Mouse (Mus musculus) bone marrow, adult 2 months (tissue): ENCODE results near the gene Lrfn3. TPM values are rescaled to one million over a fixed set of nuclear protein-coding genes. Genes with fewer than 3 reads are reported as not detected.

ENCODE experiments used
- H3K27ac ChIP-seq: fragments of 200-500 bp; 2 replicates; pipeline ENCODE4 v1.5.1; 2012; ENCODE audit warnings: low read depth, mild to moderate bottlenecking, control low read depth, inconsistent platforms, low read length; ENCODE audit not compliant: control insufficient read depth, poor library complexity, insufficient read depth
- H3K4me1 ChIP-seq: fragments of 200-500 bp; 2 replicates; pipeline ENCODE4 v1.6.1; 2011; ENCODE audit warnings: low read length; ENCODE audit not compliant: control insufficient read depth, insufficient read depth
- H3K4me3 ChIP-seq: fragments of 200-500 bp; replicated peaks from 2 replicates; pipeline ENCODE3; 2011; ENCODE audit warnings: mild to moderate bottlenecking, low read depth, low read length, control low read depth; ENCODE audit not compliant: control insufficient read depth
- CTCF ChIP-seq: fragments of 200-500 bp; IDR thresholded peaks from 2 replicates; pipeline ENCODE4 v1.5.1; 2011; ENCODE audit warnings: low read length, control low read depth; ENCODE audit not compliant: control insufficient read depth, insufficient read depth
- POLR2A ChIP-seq: fragments of 200-500 bp; IDR thresholded peaks from 2 replicates; pipeline ENCODE4 v1.6.1; 2011; ENCODE audit warnings: low read depth, mild to moderate bottlenecking, control low read depth, low read length, borderline replicate concordance; ENCODE audit not compliant: control insufficient read depth
- WGBS: fragments of 180-500 bp; shearing (Covaris S2); methylation state at CpG from one replicate; pipeline ENCODE4 v1.1.7; 2018; 5-methylcytosine and 5-hydroxymethylcytosine counted together
- polyA plus RNA-seq: library from polyadenylated mRNA; stranded (reverse); fragments of >200 nt; gene quantifications from 2 replicates; pipeline ENCODE4 v1.2.4, GENCODE M21; 2011; ENCODE audit warnings: low replicate concordance; ENCODE audit not compliant: missing spikeins, insufficient read depth, insufficient read length

Lrfn3 gene
- 0.45 and 0.70 TPM in 2 replicates for polyA plus RNA-seq

DNA sequence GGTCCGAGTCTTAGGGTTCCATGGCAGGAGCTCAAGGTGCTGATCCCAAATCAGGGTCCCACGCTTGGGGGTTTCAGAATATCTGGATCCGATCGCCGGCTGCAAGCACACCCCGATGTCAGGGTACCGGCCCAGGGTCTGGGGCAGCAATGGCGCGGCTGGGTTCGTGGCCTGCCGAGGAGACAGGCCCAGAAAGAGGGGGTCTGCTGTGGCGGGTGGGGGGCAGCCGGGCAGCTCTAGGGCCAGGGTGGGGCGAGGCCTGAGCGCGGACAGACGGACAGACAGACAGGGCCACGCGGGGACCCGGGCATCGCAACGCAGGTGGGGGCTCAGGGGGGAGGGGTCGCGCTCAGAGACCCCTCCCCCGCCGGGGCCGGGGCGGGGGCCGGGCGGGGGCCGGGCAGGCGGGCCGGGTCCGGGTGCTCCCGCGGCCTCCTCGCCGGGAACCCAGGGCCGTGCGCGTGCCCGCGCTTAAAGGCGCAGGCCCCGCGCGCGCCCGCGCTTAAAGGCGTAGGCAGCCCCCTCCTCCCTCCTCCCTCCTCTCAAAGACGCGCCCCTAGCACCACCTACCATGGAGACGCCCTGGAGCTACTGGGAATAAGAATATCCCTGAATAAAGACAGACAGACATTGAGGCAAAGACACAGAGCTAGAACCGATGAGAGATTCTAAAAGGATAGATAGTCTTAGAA lies at the start of gene Lrfn3:
Lrfn3 (minus strand) TSS at position 121 of the 692 bp plus-strand sequence.
- 4% methylated on average over 51 of the region's 55 CpGs for WGBS
- Histone ChIP-seq H3K4me1 (no peaks in the 10 kb centered on the region), H3K4me3 (no peak within 1 kb of the TSS), H3K27ac (no peak within 1 kb of the TSS; the same call in 1 of the 2 replicates)
- TF ChIP-seq CTCF (no peak), POLR2A (no peak)

DNA sequence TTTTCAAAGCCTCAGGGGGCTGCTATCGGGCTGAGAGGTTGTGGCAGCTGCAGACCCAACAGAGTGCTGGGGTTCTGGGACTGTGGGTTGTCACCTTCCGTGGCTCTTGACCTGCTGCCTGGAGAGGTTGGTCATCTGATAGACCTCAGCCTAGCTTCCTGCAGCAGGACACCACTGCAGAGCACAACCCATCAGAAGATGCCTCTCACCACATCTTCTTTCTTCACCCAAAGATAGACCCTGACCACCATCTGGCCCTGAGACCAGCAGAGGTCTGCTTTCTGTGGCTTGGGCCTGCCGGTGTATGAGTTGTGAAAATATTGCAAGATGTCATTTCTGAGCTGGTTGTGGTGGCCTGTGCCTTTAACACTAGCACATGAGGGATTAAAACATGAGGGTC lies 48.5 kb upstream of the Lrfn3 start:
- peaks cover 5% of the 10 kb centered on the region; the same call in 1 of the 2 replicates for H3K4me1 ChIP-seq
- H3K4me3 ChIP-seq, result no peak overlapping the region
- peak overlapping the region; percentile 77 for H3K27ac ChIP-seq
- WGBS, result 25% methylated on average over 3 of the region's 3 CpGs
- TF ChIP-seq CTCF (no peak), POLR2A (no peak)

DNA sequence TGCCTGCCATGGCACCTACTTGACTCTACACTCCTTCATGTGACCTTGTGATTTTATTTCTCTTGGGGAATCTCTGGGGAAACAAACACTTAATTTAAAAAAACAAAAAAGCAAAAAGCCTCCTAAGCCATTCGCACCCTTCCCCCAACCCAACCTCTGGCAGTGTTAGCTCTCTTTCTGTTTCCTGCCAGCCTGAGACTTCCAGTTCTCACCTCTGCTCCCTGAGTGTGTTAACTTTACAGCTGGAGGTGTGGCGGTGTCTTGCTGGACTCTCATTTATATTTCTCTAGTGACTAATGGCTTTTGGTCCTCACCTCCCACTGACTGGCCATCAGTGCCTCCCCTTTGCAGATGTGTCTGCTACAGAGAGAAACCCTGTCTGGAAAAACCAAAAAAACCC lies 47.2 kb upstream of the Lrfn3 start:
- Histone ChIP-seq H3K4me3 (no peak overlapping the region), H3K27ac (no peak overlapping the region), H3K4me1 (peaks cover 5% of the 10 kb centered on the region; the same call in 1 of the 2 replicates)
- TF ChIP-seq POLR2A (no peak), CTCF (no peak)
- 54% methylated on average over 2 of the region's 2 CpGs for WGBS

DNA sequence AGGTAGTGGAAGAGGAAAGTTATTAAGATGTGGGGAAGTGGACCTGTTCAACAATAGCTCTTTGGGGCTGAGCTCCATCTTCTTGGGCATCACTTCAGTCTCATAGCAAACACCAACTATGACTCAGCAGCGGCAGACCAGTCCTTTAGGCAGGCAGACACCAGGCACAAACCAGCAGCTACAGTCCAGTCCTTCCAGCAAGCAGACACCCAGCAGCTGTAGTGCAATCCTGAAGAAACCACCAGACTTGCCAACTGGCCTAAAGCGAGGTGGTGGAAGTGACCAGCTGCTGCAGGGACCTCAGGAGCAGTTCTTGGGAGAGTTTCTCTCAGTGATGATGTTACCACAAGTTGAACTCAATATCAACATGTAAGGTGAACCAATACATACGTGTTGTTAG lies 46.1 kb upstream of the Lrfn3 start:
- peaks cover 5% of the 10 kb centered on the region; the same call in 1 of the 2 replicates for H3K4me1 ChIP-seq
- H3K4me3 ChIP-seq, result no peak overlapping the region
- no peak overlapping the region for H3K27ac ChIP-seq
- 65% methylated on average over 3 of the region's 3 CpGs for WGBS
- TF ChIP-seq POLR2A, result no peak
- TF ChIP-seq CTCF, result no peak

DNA sequence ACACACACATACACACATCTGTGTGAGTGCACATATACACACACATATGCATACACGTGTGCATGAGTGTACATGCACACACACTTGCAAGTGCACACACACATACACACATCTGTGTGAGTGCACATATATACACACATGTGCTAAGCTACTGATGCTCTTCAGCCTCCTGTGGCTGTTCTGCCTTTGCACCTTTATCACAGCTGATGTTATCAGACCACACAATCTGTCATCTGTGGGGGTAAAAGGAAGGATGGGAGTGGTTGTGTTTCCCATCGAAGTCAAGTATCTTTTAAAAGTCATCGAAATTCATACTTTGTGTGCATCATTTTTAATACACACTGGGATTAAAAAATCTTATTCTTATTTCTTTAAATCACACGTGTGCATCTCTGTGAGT lies 39.8 kb upstream of the Lrfn3 start:
- TF ChIP-seq POLR2A (no peak), CTCF (no peak)
- Histone ChIP-seq H3K4me3 (no peak overlapping the region), H3K27ac (no peak overlapping the region), H3K4me1 (no peaks in the 10 kb centered on the region; the same call in none of the 2 replicates)
- 41% methylated on average over 4 of the region's 4 CpGs for WGBS

DNA sequence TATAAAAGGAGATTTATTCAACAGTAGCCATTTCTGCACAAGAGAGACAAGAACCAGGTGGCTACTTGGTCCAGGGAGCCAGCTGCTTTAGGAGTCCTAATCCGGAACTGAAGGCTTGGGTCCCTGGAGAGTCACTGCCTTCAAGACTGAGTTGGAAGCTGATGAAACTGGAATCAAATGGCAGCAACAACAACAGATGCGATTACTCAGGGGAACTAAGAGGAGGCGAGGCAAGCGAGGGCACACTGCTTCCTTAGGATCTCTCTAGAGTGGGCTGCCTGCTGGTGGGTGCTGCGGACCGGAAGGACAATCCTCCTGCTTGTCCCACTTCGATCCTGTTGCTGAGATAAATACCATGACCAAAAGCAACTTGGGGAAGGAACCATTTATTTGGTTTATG lies 37.1 kb upstream of the Lrfn3 start:
- Histone ChIP-seq H3K4me3 (no peak overlapping the region), H3K4me1 (no peaks in the 10 kb centered on the region; the same call in none of the 2 replicates), H3K27ac (no peak overlapping the region)
- WGBS, result 77% methylated on average over 7 of the region's 7 CpGs
- TF ChIP-seq CTCF (no peak), POLR2A (no peak)

DNA sequence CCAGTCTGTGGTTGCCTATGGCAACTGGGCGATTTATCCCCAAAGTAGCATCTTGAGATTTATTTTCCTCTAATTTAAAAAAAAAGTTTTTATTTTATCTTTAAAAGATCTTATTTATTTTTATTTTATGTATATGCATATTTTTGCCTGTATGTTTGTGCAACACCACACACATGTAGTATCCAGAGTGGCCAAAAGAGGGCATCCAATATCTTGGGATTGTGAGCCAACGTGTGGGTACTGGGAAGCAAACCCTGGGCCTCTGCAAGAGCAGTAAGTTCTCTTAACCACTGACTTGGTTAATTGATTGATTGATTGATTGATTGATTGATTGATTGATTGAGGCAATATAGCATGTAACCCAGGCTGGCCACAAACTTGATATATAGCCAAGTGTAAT lies 32.3 kb upstream of the Lrfn3 start:
- Histone ChIP-seq H3K4me3 (no peak overlapping the region), H3K4me1 (peaks cover 6% of the 10 kb centered on the region), H3K27ac (peak overlapping the region; percentile 86)
- WGBS, result 27% methylated on average over 2 of the region's 2 CpGs
- peak; percentile 33; the same call in 1 of the 2 replicates for TF ChIP-seq CTCF
- no peak for TF ChIP-seq POLR2A

DNA sequence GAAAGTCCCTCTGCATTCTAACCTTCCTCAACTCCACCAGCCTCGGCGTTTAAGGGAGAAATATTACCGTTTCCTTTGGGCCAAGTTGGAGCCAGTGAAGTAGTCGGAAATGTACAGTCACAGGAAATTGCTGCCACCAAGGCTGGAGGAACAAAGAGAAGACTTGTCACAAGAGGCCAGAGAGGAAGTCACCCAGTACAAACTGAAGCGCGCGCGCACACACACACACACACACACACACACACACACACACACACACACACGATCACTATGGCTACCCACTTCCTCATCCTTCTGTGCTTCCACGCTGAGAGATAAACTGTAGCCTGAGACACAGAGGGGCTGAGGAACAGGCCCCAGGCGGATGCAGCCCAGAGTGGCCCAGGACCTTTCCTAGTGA lies 31.8 kb upstream of the Lrfn3 start:
- Histone ChIP-seq H3K4me3 (no peak overlapping the region), H3K4me1 (peaks cover 6% of the 10 kb centered on the region), H3K27ac (peak overlapping the region; percentile 86)
- 0% methylated on average over 11 of the region's 11 CpGs for WGBS
- TF ChIP-seq POLR2A (no peak; the same call in 1 of the 2 replicates), CTCF (no peak)

DNA sequence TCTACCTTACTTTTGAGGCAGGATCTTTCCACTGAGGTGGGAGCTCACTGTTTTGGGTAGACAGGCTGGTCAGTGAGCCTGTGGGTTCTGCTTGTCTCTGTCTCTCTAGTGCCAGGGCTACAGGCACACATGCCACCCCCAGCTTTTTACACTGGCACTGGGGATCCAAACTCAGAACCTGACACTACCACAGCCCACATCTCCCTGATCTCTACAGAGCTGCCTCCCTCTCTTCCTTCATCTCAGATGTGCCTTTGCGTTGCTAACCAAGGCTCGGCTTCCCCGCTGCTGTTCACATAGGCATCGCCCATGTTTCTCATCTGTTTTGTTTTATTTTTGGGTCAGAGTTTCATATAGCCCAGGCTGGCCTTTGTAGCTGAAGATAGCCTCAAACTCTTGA lies 31.1 kb upstream of the Lrfn3 start:
- H3K4me3 ChIP-seq, result peak overlapping the region; percentile 17
- WGBS, result 34% methylated on average over 4 of the region's 4 CpGs
- peak overlapping the region; percentile 86 for H3K27ac ChIP-seq
- peaks cover 6% of the 10 kb centered on the region for H3K4me1 ChIP-seq
- no peak for TF ChIP-seq CTCF
- TF ChIP-seq POLR2A, result no peak
